Mouse (Mus musculus): ENCODE results near the gene Lrrc32.

DNA sequence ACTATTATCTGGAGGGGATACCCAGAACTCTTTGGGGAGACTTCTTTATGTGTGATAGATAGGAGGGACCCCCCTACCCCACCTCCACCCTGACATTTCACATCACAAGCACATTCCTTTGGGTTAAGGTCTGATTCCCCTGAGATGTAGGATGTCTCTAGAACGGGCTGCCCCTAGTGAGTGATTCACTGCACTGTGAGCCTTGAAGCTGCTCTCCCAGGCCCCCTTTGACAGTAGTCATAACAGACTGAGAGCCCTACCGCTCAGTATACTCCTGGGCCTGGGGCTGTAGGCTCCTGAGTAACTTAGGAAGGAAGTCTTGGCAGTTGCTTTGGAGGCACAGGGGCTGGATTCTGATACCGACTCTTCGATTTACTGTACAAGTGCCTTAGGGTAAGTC lies 1.2 kb downstream of the Lrrc32 start:
- no peak for TF ChIP-seq POLR2A (IDR thresholded peaks at IDR 0.05; ENCODE audit: low read depth, low read length)
- no peak for TF ChIP-seq CTCF (IDR thresholded peaks at IDR 0.05; ENCODE audit: extremely low read depth, insufficient read depth, insufficient read length, insufficient replicate concordance)
